Mouse (Mus musculus): ENCODE data around the gene Vmn1r64. TPM values are rescaled to one million over a fixed set of nuclear protein-coding genes. Genes with fewer than 3 reads are reported as not detected.
"Not testable (repeated sequence)": the region's sequence is repeated elsewhere in the genome, so short reads cannot be mapped to it uniquely, and the experiment has no call there.

The Vmn1r64 gene
- not detected in 2 replicates for polyA plus RNA-seq (2016; fragmentation: Nextera tagmentation; extraction: Ambion mirVana)

- Histone ChIP-seq H3K9me3 (replicated peaks) (peaks cover 67% of the 10 kb centered on the region), H3K27me3 (ENCODE audit: low read depth, poor library complexity, severe bottlenecking) (no peaks in the 10 kb centered on the region), H3K27ac (replicated peaks) (no peak within 1 kb of the TSS), H3K4me3 (no peak within 1 kb of the TSS), H3K36me3 (no peaks in the 10 kb centered on the region), H3K4me1 (no peaks in the 10 kb centered on the region)
- no peak for DNase-seq (ENCODE audit: low spot score)
These were observed at the start of gene Vmn1r64 for GRCm38 (mm10) chr7:5884442-5884841. Gene Vmn1r64 (minus strand): TSS chr7:5884542.

- Histone ChIP-seq H3K27me3 (ENCODE audit: low read depth, poor library complexity, severe bottlenecking) (no peaks in the 10 kb centered on the region), H3K4me1 (no peaks in the 10 kb centered on the region), H3K36me3 (no peaks in the 10 kb centered on the region), H3K27ac (replicated peaks) (no peak overlapping the region), H3K4me3 (no peak overlapping the region), H3K9me3 (replicated peaks) (peaks cover 78% of the 10 kb centered on the region)
- 88% methylated on average over 4 of the region's 4 CpGs for WGBS
- no peak for DNase-seq (ENCODE audit: low spot score)
These were observed 14.9 kb upstream of the Vmn1r64 start for GRCm38 (mm10) chr7:5899238-5899637.

- not testable (repeated sequence) for H3K27ac ChIP-seq (replicated peaks); H3K4me1 ChIP-seq; H3K4me3 ChIP-seq; H3K27me3 ChIP-seq (ENCODE audit: low read depth, poor library complexity, severe bottlenecking); DNase-seq (ENCODE audit: low spot score); H3K36me3 ChIP-seq
- WGBS, result 75% methylated on average over 2 of the region's 2 CpGs
- H3K9me3 ChIP-seq (replicated peaks), result peaks cover 80% of the 10 kb centered on the region
These were observed 12.9 kb upstream of the Vmn1r64 start for GRCm38 (mm10) chr7:5897245-5897644.

Other genes with a start within 250 kb of the Vmn1r64 start
- not detected in 2 replicates for gene Vmn1r62, start 210.9 kb downstream of the Vmn1r64 start, polyA plus RNA-seq (2016; fragmentation: Nextera tagmentation; extraction: Ambion mirVana)
- gene Vmn1r63, start 79.1 kb downstream of the Vmn1r64 start, polyA plus RNA-seq (2016; fragmentation: Nextera tagmentation; extraction: Ambion mirVana), result not detected in 2 replicates
- gene Vmn1r65, start 126.5 kb upstream of the Vmn1r64 start, polyA plus RNA-seq (2016; fragmentation: Nextera tagmentation; extraction: Ambion mirVana), result not detected in 2 replicates
- not detected in 2 replicates for gene Nlrp4c, start 160.6 kb upstream of the Vmn1r64 start, polyA plus RNA-seq (2016; fragmentation: Nextera tagmentation; extraction: Ambion mirVana)